9 mouse cellular contexts compared by ENCODE assay signal in genomic region chr12:108547251-108547875, GRCm38 (mm10). TPM values are rescaled to one million over a fixed set of nuclear protein-coding genes. Genes with fewer than 3 reads are reported as not detected.
DNase-seq lines count a peak whose midpoint lies in the region; ATAC-seq and TF ChIP-seq lines count a peak whose summit lies in the region.
"Had no signal": no experiment of that assay in that cellular context is flagged by ENCODE, and none has a peak within 500 bp of the region (broad histone marks: within the 10 kb centered on the region; RNA-seq: fewer than 3 reads in every experiment).

No protein-coding gene starts in this region.

- peaks cover 31% of the 10 kb centered on the region for H3K4me1 ChIP-seq in heart, embryonic 10.5 days
- H3K4me1 ChIP-seq in intestine, embryonic 16.5 days (ENCODE audit: control insufficient read depth, insufficient read depth, low read length), result peaks cover 6% of the 10 kb centered on the region; the same call in 1 of the 2 replicates
- H3K4me1 ChIP-seq in stomach, postnatal 0 days (replicated peaks; ENCODE audit: control insufficient read depth, insufficient read depth), result no peaks in the 10 kb centered on the region; the same call in 1 of the 2 replicates

- no peak overlapping the region for H3K9ac ChIP-seq in intestine, embryonic 16.5 days (ENCODE audit: low read depth, low read length)
- H3K9ac ChIP-seq in stomach, postnatal 0 days (ENCODE audit: low read length), result no peak overlapping the region

- peak; percentile 75 for DNase-seq in heart, embryonic 10.5 days (ENCODE audit: low spot score)
- no peak for DNase-seq in heart, postnatal 10 days
- DNase-seq in right cerebral cortex, postnatal 4 days, result peak; percentile 1
- DNase-seq in right cerebral cortex, adult 18-20 months, result no peak
- DNase-seq in stomach, postnatal 0 days (ENCODE audit: low spot score), result no peak
- DNase-seq in left cerebral cortex, postnatal 25 days (ENCODE audit: low spot score in 2 of 2), result no peak
- DNase-seq in T-cell, adult 2 months (ENCODE audit: low spot score), result no peak
- DNase-seq: right cerebral cortex, postnatal 25 days had no signal

- H3K9me3 ChIP-seq in heart, embryonic 10.5 days, result no peaks in the 10 kb centered on the region
- H3K9me3 ChIP-seq in intestine, embryonic 16.5 days (ENCODE audit: control insufficient read depth, low read length), result no peaks in the 10 kb centered on the region
- H3K9me3 ChIP-seq in stomach, postnatal 0 days (ENCODE audit: control insufficient read depth, low read length), result 0 out of 2 replicates have a peak, but pooled peaks cover 3% of the 10 kb centered on the region

- 0 out of 2 replicates have a peak overlapping the region, but pooled peaks have one; percentile 1 for H3K4me2 ChIP-seq in intestine, embryonic 16.5 days (ENCODE audit: low read depth, low read length)
- no peak overlapping the region for H3K4me2 ChIP-seq in stomach, postnatal 0 days (replicated peaks; ENCODE audit: low read depth)

- peak overlapping the region; percentile 56 for H3K27ac ChIP-seq in heart, embryonic 10.5 days
- H3K27ac ChIP-seq in intestine, embryonic 16.5 days (ENCODE audit: low read length), result 0 out of 2 replicates have a peak overlapping the region, but pooled peaks have one; percentile 17
- H3K27ac ChIP-seq in stomach, postnatal 0 days (replicated peaks), result no peak overlapping the region

- H3K36me3 ChIP-seq in heart, embryonic 10.5 days, result no peaks in the 10 kb centered on the region
- no peaks in the 10 kb centered on the region for H3K36me3 ChIP-seq in intestine, embryonic 16.5 days (ENCODE audit: control insufficient read depth, insufficient read depth, low read length)
- H3K36me3 ChIP-seq in stomach, postnatal 0 days (ENCODE audit: control insufficient read depth, insufficient read depth, low read length), result no peaks in the 10 kb centered on the region

- peak; percentile 39 for TF ChIP-seq CTCF in stomach, postnatal 0 days (IDR thresholded peaks at IDR 0.05; ENCODE audit: low read depth)

- H3K4me3 ChIP-seq in heart, embryonic 10.5 days, result peak overlapping the region; percentile 9; the same call in 1 of the 2 replicates
- H3K4me3 ChIP-seq in intestine, embryonic 16.5 days (ENCODE audit: low read length), result no peak overlapping the region
- H3K4me3 ChIP-seq in stomach, postnatal 0 days (ENCODE audit: low read depth, low read length), result no peak overlapping the region

- intact Hi-C loops in heart, postnatal 10 days (cut with DNase I), result no loop called here
- intact Hi-C loops in left cerebral cortex, postnatal 25 days (cut with DNase I), result no loop called here

- no peak for TF ChIP-seq EP300 in stomach, postnatal 0 days (optimal IDR thresholded peaks at IDR 0.05)

- 59% methylated on average over 15 of the region's 15 CpGs for WGBS in heart, embryonic 10.5 days
- WGBS in intestine, embryonic 16.5 days, result 55% methylated on average over 15 of the region's 15 CpGs
- 63% methylated on average over 15 of the region's 15 CpGs for WGBS in stomach, postnatal 0 days

- no peaks in the 10 kb centered on the region for H3K27me3 ChIP-seq in heart, embryonic 10.5 days (ENCODE audit: insufficient read depth, poor library complexity, severe bottlenecking)
- H3K27me3 ChIP-seq in intestine, embryonic 16.5 days (replicated peaks; ENCODE audit: control insufficient read depth, insufficient read depth, low read length), result no peaks in the 10 kb centered on the region
- no peaks in the 10 kb centered on the region for H3K27me3 ChIP-seq in stomach, postnatal 0 days (ENCODE audit: control insufficient read depth, insufficient read depth, low read length)

- peak; percentile 15 for ATAC-seq in intestine, embryonic 16.5 days
- ATAC-seq in stomach, postnatal 0 days (ENCODE audit: low FRiP score, low TSS enrichment), result no peak

RNA-seq across cellular contexts. Expression of gene Evl, which starts 7.2 kb away (rescaled TPM):
- 29.6 and 42.5 TPM in 2 replicates for polyA plus RNA-seq in heart, embryonic 10.5 days (2016; fragmentation: Nextera tagmentation; extraction: Ambion mirVana)
- 100 to 1,000 TPM; 116 to 118 TPM for total RNA-seq in heart, postnatal 10 days (2021)
- polyA plus RNA-seq in intestine, embryonic 16.5 days (2015; fragmentation: Nextera tagmentation; extraction: Ambion mirVana), result 21.5 and 23.7 TPM in 2 replicates
- polyA plus RNA-seq in stomach, postnatal 0 days (2015; fragmentation: Nextera tagmentation; extraction: Ambion mirVana), result 27.8 and 31.3 TPM in 2 replicates
- total RNA-seq in left cerebral cortex, postnatal 25 days (2021), result 100 to 1,000 TPM; 260 to 266 TPM

Comparison
In these comparisons a context has a peak if more than half of its experiments do, and no peak if none do; other contexts are left out.
1. DNase-seq: peak in heart, embryonic 10.5 days (single experiment) and right cerebral cortex, postnatal 4 days (single experiment); none in heart, postnatal 10 days (0 of 2), right cerebral cortex, adult 18-20 months (single experiment), stomach, postnatal 0 days (single experiment), left cerebral cortex, postnatal 25 days (0 of 2) and T-cell, adult 2 months (single experiment).